Mouse (Mus musculus): ENCODE data around the gene Lbh. TPM values are rescaled to one million over a fixed set of nuclear protein-coding genes. Genes with fewer than 3 reads are reported as not detected.

Lbh gene
- polyA plus RNA-seq, 1 experiment from 2014 or later: 8.7 TPM

GRCm38 (mm10) chr17:72966091-72966531 lies 48.0 kb downstream of the Lbh start:
- Histone ChIP-seq H3K27me3 (replicated peaks; ENCODE audit: control insufficient read depth, insufficient read depth, low read length) (no peaks in the 10 kb centered on the region), H3K4me2 (ENCODE audit: low read length) (no peak overlapping the region), H3K27ac (ENCODE audit: low read depth, low read length) (no peak overlapping the region), H3K36me3 (ENCODE audit: control insufficient read depth, insufficient read depth, low read length) (no peaks in the 10 kb centered on the region), H3K4me3 (ENCODE audit: low read depth, low read length) (no peak overlapping the region), H3K9ac (ENCODE audit: low read length) (no peak overlapping the region), H3K9me3 (replicated peaks; ENCODE audit: control insufficient read depth, low read length) (no peaks in the 10 kb centered on the region), H3K4me1 (ENCODE audit: control insufficient read depth, insufficient read depth, low read length) (no peaks in the 10 kb centered on the region)
- DNase-seq (ENCODE audit: low spot score) (peak; percentile 64), ATAC-seq (peak; percentile 61; the same call in 1 of the 2 replicates)
- 58% methylated on average over 5 of the region's 5 CpGs for WGBS

GRCm38 (mm10) chr17:72966878-72967277 lies 48.8 kb downstream of the Lbh start:
- Histone ChIP-seq H3K4me2 (ENCODE audit: low read length) (no peak overlapping the region), H3K27me3 (replicated peaks; ENCODE audit: control insufficient read depth, insufficient read depth, low read length) (no peaks in the 10 kb centered on the region), H3K9ac (ENCODE audit: low read length) (no peak overlapping the region), H3K9me3 (replicated peaks; ENCODE audit: control insufficient read depth, low read length) (no peaks in the 10 kb centered on the region), H3K36me3 (ENCODE audit: control insufficient read depth, insufficient read depth, low read length) (no peaks in the 10 kb centered on the region), H3K27ac (ENCODE audit: low read depth, low read length) (no peak overlapping the region), H3K4me1 (ENCODE audit: control insufficient read depth, insufficient read depth, low read length) (no peaks in the 10 kb centered on the region), H3K4me3 (ENCODE audit: low read depth, low read length) (no peak overlapping the region)
- DNase-seq (ENCODE audit: low spot score) (no peak), ATAC-seq (no peak)
- WGBS: 46% methylated on average over 3 of the region's 3 CpGs

GRCm38 (mm10) chr17:72967371-72968175 lies 49.5 kb downstream of the Lbh start:
- Histone ChIP-seq H3K4me1 (ENCODE audit: control insufficient read depth, insufficient read depth, low read length) (no peaks in the 10 kb centered on the region), H3K9ac (ENCODE audit: low read length) (no peak overlapping the region), H3K36me3 (ENCODE audit: control insufficient read depth, insufficient read depth, low read length) (no peaks in the 10 kb centered on the region), H3K4me3 (ENCODE audit: low read depth, low read length) (no peak overlapping the region), H3K27ac (ENCODE audit: low read depth, low read length) (no peak overlapping the region), H3K4me2 (ENCODE audit: low read length) (no peak overlapping the region), H3K27me3 (replicated peaks; ENCODE audit: control insufficient read depth, insufficient read depth, low read length) (no peaks in the 10 kb centered on the region), H3K9me3 (replicated peaks; ENCODE audit: control insufficient read depth, low read length) (no peaks in the 10 kb centered on the region)
- DNase-seq (ENCODE audit: low spot score) (peak; percentile 25), ATAC-seq (no peak)
- WGBS: 76% methylated on average over 6 of the region's 6 CpGs

DNA sequence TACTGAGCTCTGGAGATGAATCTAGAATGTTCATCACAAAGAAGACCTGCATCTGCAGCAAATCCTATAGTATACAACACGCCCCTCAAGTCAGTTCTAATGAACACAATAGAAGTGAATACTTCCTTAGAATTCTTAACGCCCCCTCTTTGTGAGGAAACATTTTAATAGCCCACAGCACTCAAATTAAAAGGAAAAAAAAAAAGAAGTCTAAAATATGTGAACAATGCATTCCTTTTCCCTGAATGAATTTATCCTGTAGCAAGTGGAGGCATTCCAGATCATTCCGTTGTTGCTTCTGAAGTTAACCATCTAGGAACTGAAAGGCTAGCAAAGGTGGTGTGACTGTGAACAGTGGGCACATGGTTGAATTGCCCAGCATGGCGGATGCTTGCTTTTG lies 50.6 kb downstream of the Lbh start:
- Histone ChIP-seq H3K9ac (ENCODE audit: low read length) (no peak overlapping the region), H3K27me3 (replicated peaks; ENCODE audit: control insufficient read depth, insufficient read depth, low read length) (no peaks in the 10 kb centered on the region), H3K4me1 (ENCODE audit: control insufficient read depth, insufficient read depth, low read length) (no peaks in the 10 kb centered on the region), H3K27ac (ENCODE audit: low read depth, low read length) (no peak overlapping the region), H3K4me3 (ENCODE audit: low read depth, low read length) (no peak overlapping the region), H3K9me3 (replicated peaks; ENCODE audit: control insufficient read depth, low read length) (no peaks in the 10 kb centered on the region), H3K4me2 (ENCODE audit: low read length) (no peak overlapping the region), H3K36me3 (ENCODE audit: control insufficient read depth, insufficient read depth, low read length) (no peaks in the 10 kb centered on the region)
- no peak for ATAC-seq
- WGBS: 38% methylated on average over 4 of the region's 4 CpGs
- no peak for DNase-seq (ENCODE audit: low spot score)

DNA sequence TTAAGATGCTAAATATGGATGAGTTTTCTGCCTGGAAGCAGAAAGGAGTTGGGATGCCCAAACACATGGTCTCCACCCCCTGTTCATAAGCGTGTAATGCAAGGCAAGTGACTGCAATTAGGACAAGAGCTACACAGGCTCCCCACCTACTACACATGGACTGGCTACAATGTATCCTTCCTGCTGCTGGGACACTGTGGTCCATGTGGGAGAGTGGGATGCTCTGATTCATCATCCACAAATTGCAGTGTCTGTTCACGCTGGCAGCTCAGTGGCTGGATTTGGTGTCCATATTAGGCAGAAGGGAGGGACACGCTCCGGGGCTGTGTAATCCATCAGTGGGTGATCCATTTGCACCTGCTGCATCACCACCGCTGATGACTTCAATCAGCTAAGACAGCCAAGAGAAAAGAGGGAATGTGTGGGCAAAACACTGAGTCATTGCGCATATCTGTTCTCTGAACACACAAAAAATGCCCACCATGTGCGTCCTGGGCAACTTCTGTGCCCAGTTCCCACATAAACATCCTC lies 52.6 kb downstream of the Lbh start:
- Histone ChIP-seq H3K4me1 (ENCODE audit: control insufficient read depth, insufficient read depth, low read length) (no peaks in the 10 kb centered on the region), H3K36me3 (ENCODE audit: control insufficient read depth, insufficient read depth, low read length) (no peaks in the 10 kb centered on the region), H3K27me3 (replicated peaks; ENCODE audit: control insufficient read depth, insufficient read depth, low read length) (no peaks in the 10 kb centered on the region), H3K4me3 (ENCODE audit: low read depth, low read length) (no peak overlapping the region), H3K9ac (ENCODE audit: low read length) (no peak overlapping the region), H3K9me3 (replicated peaks; ENCODE audit: control insufficient read depth, low read length) (no peaks in the 10 kb centered on the region), H3K4me2 (ENCODE audit: low read length) (no peak overlapping the region), H3K27ac (ENCODE audit: low read depth, low read length) (no peak overlapping the region)
- WGBS: 85% methylated on average over 7 of the region's 7 CpGs
- ATAC-seq (no peak), DNase-seq (ENCODE audit: low spot score) (no peak)

DNA sequence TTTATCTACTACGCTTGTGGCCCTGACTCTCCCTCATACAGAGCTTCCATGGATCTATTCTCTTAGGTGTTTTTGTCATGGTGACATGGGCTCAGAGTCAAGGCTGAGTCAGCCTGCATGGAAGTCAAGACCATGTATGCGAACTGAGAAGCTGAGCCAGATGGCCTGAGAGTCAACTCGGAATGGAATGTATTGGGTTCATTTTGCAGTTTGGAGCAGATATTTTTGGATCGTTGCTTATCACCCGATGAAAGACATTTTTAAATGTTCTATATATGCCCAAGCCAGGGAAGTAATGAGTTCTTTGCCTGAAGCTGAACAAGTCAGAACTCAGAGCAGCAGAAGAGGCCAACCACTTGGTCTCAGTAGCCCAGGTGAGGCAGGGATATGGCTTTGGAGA lies 54.9 kb downstream of the Lbh start:
- no peaks in the 10 kb centered on the region for H3K9me3 ChIP-seq (replicated peaks; ENCODE audit: control insufficient read depth, low read length)
- H3K4me2 ChIP-seq (ENCODE audit: low read length): no peak overlapping the region
- H3K36me3 ChIP-seq (ENCODE audit: control insufficient read depth, insufficient read depth, low read length): no peaks in the 10 kb centered on the region
- H3K27ac ChIP-seq (ENCODE audit: low read depth, low read length): no peak overlapping the region
- no peaks in the 10 kb centered on the region for H3K27me3 ChIP-seq (replicated peaks; ENCODE audit: control insufficient read depth, insufficient read depth, low read length)
- WGBS: 96% methylated on average over 5 of the region's 5 CpGs
- H3K9ac ChIP-seq (ENCODE audit: low read length): no peak overlapping the region
- ATAC-seq (no peak), DNase-seq (ENCODE audit: low spot score) (no peak)
- H3K4me1 ChIP-seq (ENCODE audit: control insufficient read depth, insufficient read depth, low read length): no peaks in the 10 kb centered on the region
- H3K4me3 ChIP-seq (ENCODE audit: low read depth, low read length): no peak overlapping the region

GRCm38 (mm10) chr17:72976258-72977231 lies 58.4 kb downstream of the Lbh start:
- WGBS: 88% methylated on average over 11 of the region's 11 CpGs
- H3K36me3 ChIP-seq (ENCODE audit: control insufficient read depth, insufficient read depth, low read length): no peaks in the 10 kb centered on the region
- H3K4me2 ChIP-seq (ENCODE audit: low read length): no peak overlapping the region
- H3K4me3 ChIP-seq (ENCODE audit: low read depth, low read length): no peak overlapping the region
- H3K27me3 ChIP-seq (replicated peaks; ENCODE audit: control insufficient read depth, insufficient read depth, low read length): no peaks in the 10 kb centered on the region
- no peaks in the 10 kb centered on the region for H3K9me3 ChIP-seq (replicated peaks; ENCODE audit: control insufficient read depth, low read length)
- no peak overlapping the region for H3K27ac ChIP-seq (ENCODE audit: low read depth, low read length)
- ATAC-seq (no peak), DNase-seq (ENCODE audit: low spot score) (no peak)
- no peaks in the 10 kb centered on the region for H3K4me1 ChIP-seq (ENCODE audit: control insufficient read depth, insufficient read depth, low read length)
- no peak overlapping the region for H3K9ac ChIP-seq (ENCODE audit: low read length)

DNA sequence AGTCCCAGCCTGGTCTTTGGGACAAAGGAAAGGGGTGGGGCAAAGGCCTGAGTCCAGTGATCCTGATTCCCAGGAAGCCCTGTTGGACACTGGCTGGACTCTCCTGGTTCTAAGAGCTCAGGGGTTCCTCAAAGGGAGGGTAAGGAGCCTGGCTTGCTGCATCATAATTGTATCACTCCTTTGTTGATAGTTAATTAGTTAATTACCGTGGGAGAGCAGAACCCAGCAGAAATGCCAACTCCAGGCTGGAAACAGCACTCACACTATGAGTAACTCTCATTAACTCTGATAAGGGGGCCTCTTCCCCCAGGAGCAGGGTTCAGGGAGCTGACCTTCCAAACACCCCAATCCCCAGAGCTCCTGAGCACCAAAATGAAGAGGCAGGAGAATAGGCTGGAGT lies 59.5 kb downstream of the Lbh start:
- Histone ChIP-seq H3K4me2 (ENCODE audit: low read length) (no peak overlapping the region), H3K27me3 (replicated peaks; ENCODE audit: control insufficient read depth, insufficient read depth, low read length) (no peaks in the 10 kb centered on the region), H3K4me3 (ENCODE audit: low read depth, low read length) (no peak overlapping the region), H3K9me3 (replicated peaks; ENCODE audit: control insufficient read depth, low read length) (no peaks in the 10 kb centered on the region), H3K9ac (ENCODE audit: low read length) (no peak overlapping the region), H3K27ac (ENCODE audit: low read depth, low read length) (no peak overlapping the region), H3K4me1 (ENCODE audit: control insufficient read depth, insufficient read depth, low read length) (no peaks in the 10 kb centered on the region), H3K36me3 (ENCODE audit: control insufficient read depth, insufficient read depth, low read length) (no peaks in the 10 kb centered on the region)
- WGBS: 55% methylated on average over 1 of the region's 1 CpGs
- ATAC-seq (no peak), DNase-seq (ENCODE audit: low spot score) (no peak)
